Comparison of ENCODE assay signal across 20 mouse cellular contexts in the genomic region with DNA sequence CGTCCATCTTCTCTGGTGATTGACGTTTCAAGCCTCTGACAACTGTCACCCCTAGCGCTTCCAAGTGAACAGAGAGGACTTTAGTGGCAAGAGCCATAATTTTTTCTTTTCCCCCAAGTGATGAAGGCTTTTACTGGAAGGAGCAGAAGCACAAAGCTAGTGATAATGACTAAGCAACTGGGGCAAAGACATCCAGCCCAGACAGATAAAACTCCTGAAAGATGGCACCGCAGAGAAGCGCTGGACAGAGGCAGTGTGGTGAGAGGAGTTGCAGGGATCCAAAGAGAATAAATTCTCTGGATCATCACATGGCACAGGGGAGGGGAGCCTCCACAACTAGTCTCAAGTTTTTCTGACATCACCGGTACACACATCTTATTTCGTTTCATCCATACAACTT. TPM values are rescaled to one million over a fixed set of nuclear protein-coding genes. Genes with fewer than 3 reads are reported as not detected.
DNase-seq lines count a peak whose midpoint lies in the region; ATAC-seq lines count a peak whose summit lies in the region.
"Had no signal": no experiment of that assay in that cellular context is flagged by ENCODE, and none has a peak within 500 bp of the region (broad histone marks: within the 10 kb centered on the region; RNA-seq: fewer than 3 reads in every experiment).

No protein-coding gene starts in this region.

- H3K4me2 ChIP-seq in midbrain, embryonic 11.5 days, result no peak overlapping the region
- H3K4me2 ChIP-seq in midbrain, embryonic 15.5 days, result no peak overlapping the region
- peak overlapping the region; percentile 70 for H3K4me2 ChIP-seq in liver, embryonic 11.5 days

- H3K4me3 ChIP-seq in midbrain, embryonic 11.5 days (ENCODE audit: low read depth, low read length), result no peak overlapping the region
- no peak overlapping the region for H3K4me3 ChIP-seq in midbrain, embryonic 15.5 days
- H3K4me3 ChIP-seq in liver, embryonic 11.5 days (ENCODE audit: low read depth, low read length), result peak overlapping the region; percentile 90

- peaks cover 38% of the 10 kb centered on the region for H3K27me3 ChIP-seq in midbrain, embryonic 11.5 days (ENCODE audit: control insufficient read depth, insufficient read depth, low read length)
- H3K27me3 ChIP-seq in midbrain, embryonic 15.5 days (replicated peaks), result peaks cover 23% of the 10 kb centered on the region
- peaks cover 19% of the 10 kb centered on the region for H3K27me3 ChIP-seq in liver, embryonic 11.5 days (replicated peaks; ENCODE audit: control insufficient read depth, insufficient read depth, low read length)

- ATAC-seq in midbrain, embryonic 11.5 days (ENCODE audit: low FRiP score), result no peak
- ATAC-seq in midbrain, embryonic 15.5 days (replicated peaks), result no peak
- no peak for ATAC-seq in liver, embryonic 11.5 days (replicated peaks; ENCODE audit: low FRiP score)
- ATAC-seq: inflammation-experienced regulatory T-cells, adult 6 months had no signal

- H3K9ac ChIP-seq in midbrain, embryonic 11.5 days (ENCODE audit: low read length), result no peak overlapping the region
- H3K9ac ChIP-seq in midbrain, embryonic 15.5 days, result no peak overlapping the region
- H3K9ac ChIP-seq in liver, embryonic 11.5 days (ENCODE audit: low read depth, low read length), result peak overlapping the region; percentile 54
- H3K9ac ChIP-seq: embryonic facial prominence, embryonic 13.5 days; heart, embryonic 15.5 days; lung, embryonic 14.5 days; midbrain, embryonic 12.5 days had no signal

- peaks cover 6% of the 10 kb centered on the region for H3K4me1 ChIP-seq in midbrain, embryonic 11.5 days (ENCODE audit: control insufficient read depth, insufficient read depth, low read length)
- peaks cover 8% of the 10 kb centered on the region for H3K4me1 ChIP-seq in midbrain, embryonic 15.5 days
- H3K4me1 ChIP-seq in liver, embryonic 11.5 days (replicated peaks; ENCODE audit: control insufficient read depth, insufficient read depth, low read length), result peaks cover 26% of the 10 kb centered on the region

- peak; percentile 27 for DNase-seq in adrenal gland, adult 2 months
- DNase-seq in adrenal gland, adult 18-20 months (ENCODE audit: low spot score in 2 of 2), result no peak
- peak; percentile 87 for DNase-seq in midbrain, embryonic 11.5 days (ENCODE audit: low spot score, missing footprints)
- DNase-seq in liver, embryonic 11.5 days (ENCODE audit: low spot score), result no peak
- DNase-seq in kidney, postnatal 25 days, result no peak
- no peak for DNase-seq in left cerebral cortex, adult 8-10 months (ENCODE audit: low spot score in 2 of 2)
- no peak for DNase-seq in gastrocnemius, adult 8-10 months (ENCODE audit: low spot score in 2 of 2)
- DNase-seq: kidney, adult 8-10 months; kidney, postnatal 4 days; left cerebral cortex, postnatal 4 days; lung, embryonic 14.5 days; lung, postnatal 4 days; retina, postnatal 1 day; right cerebral cortex, postnatal 4 days; thymus, postnatal 36 days had no signal

- no peaks in the 10 kb centered on the region for H3K9me3 ChIP-seq in midbrain, embryonic 11.5 days (ENCODE audit: control insufficient read depth, low read length)
- no peaks in the 10 kb centered on the region for H3K9me3 ChIP-seq in midbrain, embryonic 15.5 days
- no peaks in the 10 kb centered on the region for H3K9me3 ChIP-seq in liver, embryonic 11.5 days (ENCODE audit: control insufficient read depth, low read length)
- H3K9me3 ChIP-seq: embryonic facial prominence, embryonic 13.5 days; heart, embryonic 15.5 days; midbrain, embryonic 12.5 days had no signal

- no peak overlapping the region for H3K27ac ChIP-seq in midbrain, embryonic 11.5 days (ENCODE audit: low read depth, low read length)
- H3K27ac ChIP-seq in midbrain, embryonic 15.5 days, result no peak overlapping the region
- H3K27ac ChIP-seq in liver, embryonic 11.5 days (ENCODE audit: low read depth, low read length), result peak overlapping the region; percentile 60; the same call in 1 of the 2 replicates
- H3K27ac ChIP-seq: embryonic facial prominence, embryonic 13.5 days; heart, embryonic 15.5 days; midbrain, embryonic 12.5 days had no signal

- 66% methylated on average over 7 of the region's 7 CpGs for WGBS in midbrain, embryonic 11.5 days
- WGBS in midbrain, embryonic 15.5 days, result 68% methylated on average over 7 of the region's 7 CpGs
- 42% methylated on average over 7 of the region's 7 CpGs for WGBS in liver, embryonic 11.5 days

- no peaks in the 10 kb centered on the region for H3K36me3 ChIP-seq in midbrain, embryonic 11.5 days (ENCODE audit: control insufficient read depth, insufficient read depth, low read length)
- no peaks in the 10 kb centered on the region for H3K36me3 ChIP-seq in midbrain, embryonic 15.5 days (replicated peaks)
- H3K36me3 ChIP-seq in liver, embryonic 11.5 days (ENCODE audit: control insufficient read depth, insufficient read depth, low read length), result no peaks in the 10 kb centered on the region
- H3K36me3 ChIP-seq: embryonic facial prominence, embryonic 13.5 days; heart, embryonic 15.5 days; midbrain, embryonic 12.5 days had no signal

RNA-seq across cellular contexts. Expression of a gene that starts 21.6 kb away (rescaled TPM):
- 10 to 100 TPM; 32.0 to 56.3 TPM for total RNA-seq in adrenal gland, adult 2 months (2021)
- 7.8 TPM in 2 replicates for polyA plus RNA-seq in adrenal gland, adult 2 months (2012; rRNA removed)
- 10 to 100 TPM; 41.4 to 46.5 TPM for total RNA-seq in adrenal gland, adult 18-20 months (2021)
- 1.2 and 1.5 TPM in 2 replicates for polyA plus RNA-seq in midbrain, embryonic 11.5 days (2014; fragmentation: Nextera tagmentation; extraction: Ambion mirVana)
- 2.2 and 3.0 TPM in 2 replicates for polyA plus RNA-seq in midbrain, embryonic 15.5 days (2015; fragmentation: Nextera tagmentation; extraction: Ambion mirVana)
- 31.2 and 36.9 TPM in 2 replicates for polyA plus RNA-seq in liver, embryonic 11.5 days (2014; fragmentation: Nextera tagmentation; extraction: Ambion mirVana)
- 10 to 100 TPM; 35.0 to 49.8 (median 43.9) TPM for total RNA-seq in left cerebral cortex, adult 8-10 months (2022)
- 10 to 100 TPM; 48.9 to 78.7 (median 69.6) TPM for total RNA-seq in gastrocnemius, adult 8-10 months (2022)
- polyA plus RNA-seq: inflammation-experienced regulatory T-cells, adult 6 months had no signal

RNA-seq across cellular contexts. Expression of a gene that starts 30.3 kb away (rescaled TPM):
- 10 to 100 TPM; 37.3 to 39.7 TPM for total RNA-seq in adrenal gland, adult 2 months (2021)
- polyA plus RNA-seq in adrenal gland, adult 2 months (2012; rRNA removed), result 16.1 and 16.4 TPM in 2 replicates
- total RNA-seq in adrenal gland, adult 18-20 months (2021), result 10 to 100 TPM; 31.8 to 32.1 TPM
- polyA plus RNA-seq in midbrain, embryonic 11.5 days (2014; fragmentation: Nextera tagmentation; extraction: Ambion mirVana), result 37.6 and 38.0 TPM in 2 replicates
- 33.3 and 38.2 TPM in 2 replicates for polyA plus RNA-seq in midbrain, embryonic 15.5 days (2015; fragmentation: Nextera tagmentation; extraction: Ambion mirVana)
- polyA plus RNA-seq in liver, embryonic 11.5 days (2014; fragmentation: Nextera tagmentation; extraction: Ambion mirVana), result 23.3 and 26.4 TPM in 2 replicates
- 10 to 100 TPM; 11.7 to 16.2 (median 14.8) TPM for total RNA-seq in left cerebral cortex, adult 8-10 months (2022)
- total RNA-seq in gastrocnemius, adult 8-10 months (2022), result 1 to 10 TPM; 5.2 to 9.5 (median 6.4) TPM

Comparison
In these comparisons a context has a peak if more than half of its experiments do, and no peak if none do; other contexts are left out.
1. DNase-seq: peak in adrenal gland, adult 2 months (single experiment) and midbrain, embryonic 11.5 days (single experiment); none in adrenal gland, adult 18-20 months (0 of 2), liver, embryonic 11.5 days (single experiment), kidney, postnatal 25 days (0 of 2), left cerebral cortex, adult 8-10 months (0 of 2) and gastrocnemius, adult 8-10 months (0 of 2).